Mouse (Mus musculus): ENCODE data around the gene Cacnb1.

DNA sequence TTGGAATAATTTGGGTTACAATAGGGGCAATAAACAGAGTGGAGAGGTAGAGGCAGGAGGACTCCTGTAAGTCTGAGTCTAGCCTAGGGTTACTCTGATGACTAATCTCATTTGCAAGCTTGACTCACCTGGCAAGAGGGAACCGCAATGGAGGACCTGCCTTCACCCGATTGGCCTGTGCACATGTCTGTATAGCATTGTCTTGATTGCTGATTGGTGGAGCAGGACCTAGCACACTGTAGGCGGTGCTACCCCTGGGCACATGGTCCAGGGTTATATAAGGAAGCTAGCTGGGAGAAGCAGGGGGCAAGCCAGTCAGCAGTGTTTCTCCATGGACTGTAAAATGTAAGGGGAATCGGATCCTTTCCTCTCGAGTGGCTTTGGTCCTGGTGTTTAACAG is 35.2 kb upstream of the Cacnb1 start:
- no peak for TF ChIP-seq POLR2A (IDR thresholded peaks at IDR 0.05; ENCODE audit: insufficient read length, low read depth)
- no peak for TF ChIP-seq MYOD1 (IDR thresholded peaks at IDR 0.05; ENCODE audit: control insufficient read depth in 1 of 3, insufficient read length in 2 of 3, low read depth in 2 of 3)
- no peak for TF ChIP-seq MYOG (IDR thresholded peaks at IDR 0.05; ENCODE audit: control insufficient read depth in 1 of 3, insufficient read depth in 1 of 3, insufficient read length in 2 of 3, low read depth in 2 of 3)
- no peak for TF ChIP-seq TCF12 (IDR thresholded peaks at IDR 0.05; ENCODE audit: insufficient read depth, poor library complexity, severe bottlenecking)
- TF ChIP-seq USF1 (IDR thresholded peaks at IDR 0.05; ENCODE audit: low read depth) = peak; percentile 60
- no peak for TF ChIP-seq CEBPB (IDR thresholded peaks at IDR 0.05; ENCODE audit: insufficient read depth, poor library complexity, severe bottlenecking)
- TF ChIP-seq SRF (IDR thresholded peaks at IDR 0.05; ENCODE audit: control insufficient read depth, insufficient read length, low read depth) = no peak
